Mouse (Mus musculus): ENCODE data around the gene Fscb. TPM values are rescaled to one million over a fixed set of nuclear protein-coding genes. Genes with fewer than 3 reads are reported as not detected.

The Fscb gene
- not detected in 2 replicates for polyA plus RNA-seq (2015; fragmentation: Nextera tagmentation; extraction: Ambion mirVana)

GRCm38 (mm10) chr12:64474590-64474989 is at the start of gene Fscb:
Gene Fscb (minus strand): TSS chr12:64474690.
- H3K27ac ChIP-seq (replicated peaks), result no peak within 1 kb of the TSS
- WGBS, result 77% methylated on average over 1 of the region's 1 CpGs
- H3K27me3 ChIP-seq, result no peaks in the 10 kb centered on the region
- no peaks in the 10 kb centered on the region for H3K9me3 ChIP-seq (replicated peaks)
- no peak within 1 kb of the TSS for H3K4me2 ChIP-seq (replicated peaks)
- ATAC-seq (ENCODE audit: insufficient number of reproducible peaks, low FRiP score, low TSS enrichment, low read depth), result no peak
- no peak within 1 kb of the TSS for H3K4me3 ChIP-seq (replicated peaks)
- no peaks in the 10 kb centered on the region for H3K36me3 ChIP-seq
- no peak within 1 kb of the TSS for H3K9ac ChIP-seq
- no peaks in the 10 kb centered on the region for H3K4me1 ChIP-seq

DNA sequence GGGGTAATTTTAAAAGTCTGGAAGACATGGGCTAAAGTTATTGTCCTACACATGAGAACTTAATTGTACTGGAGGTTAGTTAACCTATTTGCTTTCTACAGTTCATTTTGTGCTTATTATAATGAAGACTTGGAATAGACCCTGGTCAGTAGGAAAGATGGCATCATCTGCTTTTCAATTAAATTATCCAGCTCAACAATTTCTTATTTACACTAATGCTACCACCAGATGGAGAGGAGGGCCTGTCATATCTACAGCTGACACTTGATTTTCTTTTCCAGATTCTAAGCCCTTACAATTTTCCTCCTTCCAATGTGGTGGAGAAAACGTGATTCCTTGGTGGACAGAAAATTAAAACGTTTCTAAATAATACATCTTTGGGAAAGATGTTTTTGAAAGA is 42.3 kb upstream of the Fscb start:
- Histone ChIP-seq H3K9me3 (replicated peaks) (no peaks in the 10 kb centered on the region), H3K36me3 (no peaks in the 10 kb centered on the region), H3K4me2 (replicated peaks) (no peak overlapping the region), H3K27ac (replicated peaks) (no peak overlapping the region), H3K4me3 (replicated peaks) (no peak overlapping the region), H3K4me1 (no peaks in the 10 kb centered on the region), H3K9ac (no peak overlapping the region), H3K27me3 (no peaks in the 10 kb centered on the region)
- 55% methylated on average over 2 of the region's 2 CpGs for WGBS
- ATAC-seq (ENCODE audit: insufficient number of reproducible peaks, low FRiP score, low TSS enrichment, low read depth), result no peak

DNA sequence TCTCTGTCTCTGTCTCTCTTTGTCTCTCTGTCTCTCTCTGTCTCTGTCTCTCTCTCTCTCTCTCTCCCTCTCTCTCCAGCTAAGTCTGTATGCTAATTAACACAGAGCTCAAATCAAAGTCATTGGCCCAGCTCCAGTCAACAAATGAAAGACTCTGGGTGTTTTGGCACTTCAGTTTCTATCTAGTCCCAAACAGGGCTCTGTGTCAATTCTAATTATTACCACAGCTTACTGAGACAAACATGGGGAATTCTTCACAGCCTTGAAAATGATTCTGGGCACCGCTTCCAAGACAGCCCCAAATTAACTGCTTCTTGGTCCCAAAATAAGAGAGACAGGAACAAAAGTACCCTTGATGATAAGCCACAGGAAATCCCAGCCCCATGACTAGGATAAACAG is 38.9 kb upstream of the Fscb start:
- Histone ChIP-seq H3K36me3 (no peaks in the 10 kb centered on the region), H3K4me3 (replicated peaks) (no peak overlapping the region), H3K27me3 (no peaks in the 10 kb centered on the region), H3K9me3 (replicated peaks) (no peaks in the 10 kb centered on the region), H3K27ac (replicated peaks) (no peak overlapping the region), H3K4me1 (no peaks in the 10 kb centered on the region), H3K4me2 (replicated peaks) (no peak overlapping the region), H3K9ac (no peak overlapping the region)
- 66% methylated on average over 1 of the region's 1 CpGs for WGBS
- ATAC-seq (ENCODE audit: insufficient number of reproducible peaks, low FRiP score, low TSS enrichment, low read depth), result no peak

- no peaks in the 10 kb centered on the region for H3K9me3 ChIP-seq (replicated peaks)
- WGBS, result 77% methylated on average over 5 of the region's 5 CpGs
- no peak overlapping the region for H3K4me3 ChIP-seq (replicated peaks)
- no peaks in the 10 kb centered on the region for H3K27me3 ChIP-seq
- no peak overlapping the region for H3K27ac ChIP-seq (replicated peaks)
- no peak overlapping the region for H3K9ac ChIP-seq
- H3K36me3 ChIP-seq, result no peaks in the 10 kb centered on the region
- H3K4me2 ChIP-seq (replicated peaks), result no peak overlapping the region
- ATAC-seq (ENCODE audit: insufficient number of reproducible peaks, low FRiP score, low TSS enrichment, low read depth), result no peak
- H3K4me1 ChIP-seq, result no peaks in the 10 kb centered on the region
These were observed 23.2 kb upstream of the Fscb start for GRCm38 (mm10) chr12:64497706-64498105.

GRCm38 (mm10) chr12:64473615-64474014 is 875 bp downstream of the Fscb start:
- Histone ChIP-seq H3K4me1 (no peaks in the 10 kb centered on the region), H3K36me3 (no peaks in the 10 kb centered on the region), H3K9me3 (replicated peaks) (no peaks in the 10 kb centered on the region), H3K9ac (no peak overlapping the region), H3K27ac (replicated peaks) (no peak overlapping the region), H3K4me2 (replicated peaks) (no peak overlapping the region), H3K4me3 (replicated peaks) (no peak overlapping the region), H3K27me3 (no peaks in the 10 kb centered on the region)
- 86% methylated on average over 1 of the region's 1 CpGs for WGBS
- no peak for ATAC-seq (ENCODE audit: insufficient number of reproducible peaks, low FRiP score, low TSS enrichment, low read depth)

DNA sequence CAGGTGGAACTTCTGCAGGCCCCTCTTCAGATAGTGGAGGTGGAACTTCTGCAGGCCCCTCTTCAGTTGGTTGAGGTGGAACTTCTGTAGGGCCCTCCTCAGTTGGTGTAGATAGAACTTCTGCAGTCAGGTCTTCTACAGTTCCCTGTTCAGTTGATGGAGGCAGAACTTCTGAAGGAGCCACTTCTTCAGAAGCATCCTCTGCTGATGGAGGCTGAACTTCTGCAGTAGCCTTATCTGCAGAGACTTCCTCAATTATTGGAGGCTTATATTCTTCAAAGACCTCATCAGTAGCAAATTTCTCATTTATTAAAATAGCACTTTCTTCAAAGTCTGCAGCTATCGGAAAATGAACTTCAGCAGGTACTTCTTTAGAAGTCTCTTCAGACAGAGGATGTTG is 1.4 kb downstream of the Fscb start:
- WGBS, result 86% methylated on average over 1 of the region's 1 CpGs

DNA sequence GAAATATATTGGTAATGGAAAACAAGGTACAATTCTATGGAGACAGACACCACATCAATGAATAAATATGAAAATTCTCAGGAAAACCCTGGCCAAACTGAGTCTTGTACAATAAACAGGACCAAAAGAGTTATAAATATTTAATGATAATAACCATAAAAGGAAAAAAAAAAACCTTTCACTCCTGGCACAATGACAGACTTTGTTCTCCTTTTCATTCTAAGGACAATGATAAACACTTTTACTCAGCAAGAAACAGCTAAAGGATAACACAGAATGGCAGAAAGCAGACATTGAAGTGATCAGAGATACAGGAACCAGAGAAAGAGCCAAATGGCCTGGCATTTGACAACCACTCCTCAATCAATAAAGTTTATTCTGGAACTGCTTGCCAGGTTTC is 19.3 kb downstream of the Fscb start:
- H3K9ac ChIP-seq, result no peak overlapping the region
- no peak overlapping the region for H3K27ac ChIP-seq (replicated peaks)
- no peaks in the 10 kb centered on the region for H3K9me3 ChIP-seq (replicated peaks)
- no peaks in the 10 kb centered on the region for H3K27me3 ChIP-seq
- H3K36me3 ChIP-seq, result no peaks in the 10 kb centered on the region
- H3K4me2 ChIP-seq (replicated peaks), result no peak overlapping the region
- ATAC-seq (ENCODE audit: insufficient number of reproducible peaks, low FRiP score, low TSS enrichment, low read depth), result no peak
- no peak overlapping the region for H3K4me3 ChIP-seq (replicated peaks)
- no peaks in the 10 kb centered on the region for H3K4me1 ChIP-seq

More for the DNA sequence above, 1.4 kb downstream of the Fscb start:
- H3K4me3 ChIP-seq (replicated peaks), result no peak overlapping the region
- no peaks in the 10 kb centered on the region for H3K4me1 ChIP-seq
- no peaks in the 10 kb centered on the region for H3K27me3 ChIP-seq
- H3K9me3 ChIP-seq (replicated peaks), result no peaks in the 10 kb centered on the region
- H3K27ac ChIP-seq (replicated peaks), result no peak overlapping the region
- no peaks in the 10 kb centered on the region for H3K36me3 ChIP-seq
- no peak for ATAC-seq (ENCODE audit: insufficient number of reproducible peaks, low FRiP score, low TSS enrichment, low read depth)
- no peak overlapping the region for H3K4me2 ChIP-seq (replicated peaks)
- H3K9ac ChIP-seq, result no peak overlapping the region

DNA sequence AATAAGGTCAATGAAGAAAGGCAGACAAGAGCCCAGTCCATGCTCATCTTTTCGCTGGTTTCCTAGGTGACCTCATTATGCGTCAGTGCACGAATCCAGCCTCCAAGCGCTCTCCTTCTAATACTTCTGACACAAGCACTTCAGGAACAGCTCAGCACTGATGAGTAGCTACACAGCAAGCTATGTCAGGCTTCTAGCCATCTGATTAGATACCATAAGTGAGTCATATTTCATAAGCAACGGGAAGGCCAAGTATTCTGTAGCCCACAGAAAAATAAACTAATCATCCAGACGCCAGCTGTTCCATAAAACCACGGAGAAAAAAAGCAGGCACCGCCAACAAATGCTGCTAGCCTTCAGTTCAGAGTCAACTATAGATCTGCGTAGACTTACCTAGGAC is 24.6 kb downstream of the Fscb start:
- H3K27ac ChIP-seq (replicated peaks), result no peak overlapping the region
- no peak overlapping the region for H3K4me2 ChIP-seq (replicated peaks)
- no peaks in the 10 kb centered on the region for H3K9me3 ChIP-seq (replicated peaks)
- no peaks in the 10 kb centered on the region for H3K4me1 ChIP-seq
- no peak overlapping the region for H3K9ac ChIP-seq
- no peak for ATAC-seq (ENCODE audit: insufficient number of reproducible peaks, low FRiP score, low TSS enrichment, low read depth)
- no peaks in the 10 kb centered on the region for H3K36me3 ChIP-seq
- no peaks in the 10 kb centered on the region for H3K27me3 ChIP-seq
- H3K4me3 ChIP-seq (replicated peaks), result no peak overlapping the region
- 71% methylated on average over 9 of the region's 9 CpGs for WGBS

DNA sequence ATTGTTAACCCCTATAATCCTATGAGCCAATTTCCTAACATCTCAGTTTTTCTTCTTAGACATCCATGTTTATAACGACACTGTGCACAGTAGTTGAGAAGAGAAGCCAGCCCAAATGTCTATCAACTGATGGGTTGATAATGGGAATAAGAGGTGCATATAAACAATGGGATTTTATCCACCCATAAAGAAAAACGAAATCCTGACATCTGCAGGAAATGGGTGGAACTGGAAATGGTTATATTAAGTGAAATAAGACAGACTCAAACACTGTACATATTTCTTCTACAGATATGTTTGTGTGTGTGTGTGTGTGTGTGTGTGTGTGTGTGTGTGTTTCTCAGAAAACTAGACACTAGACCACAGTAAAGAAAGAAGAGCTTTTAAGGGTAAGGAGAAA is 37.8 kb downstream of the Fscb start:
- H3K4me1 ChIP-seq, result no peaks in the 10 kb centered on the region
- no peaks in the 10 kb centered on the region for H3K36me3 ChIP-seq
- H3K4me3 ChIP-seq (replicated peaks), result no peak overlapping the region
- H3K27me3 ChIP-seq, result no peaks in the 10 kb centered on the region
- no peak overlapping the region for H3K9ac ChIP-seq
- no peak overlapping the region for H3K27ac ChIP-seq (replicated peaks)
- no peak for ATAC-seq (ENCODE audit: insufficient number of reproducible peaks, low FRiP score, low TSS enrichment, low read depth)
- no peak overlapping the region for H3K4me2 ChIP-seq (replicated peaks)
- WGBS, result 50% methylated on average over 2 of the region's 2 CpGs
- no peaks in the 10 kb centered on the region for H3K9me3 ChIP-seq (replicated peaks)
